Mouse (Mus musculus) MEL (cell line): ENCODE data around the gene Zfp809. TPM values are rescaled to one million over a fixed set of nuclear protein-coding genes. Genes with fewer than 3 reads are reported as not detected.

Experiments used
- DNase-seq: peaks from one replicate; pipeline ENCODE4 v3.0.0; 2011; ENCODE audit warnings: low read depth, low spot score
- H3K27ac ChIP-seq: 2 replicates; pipeline ENCODE4 v1.5.1; 2012; ENCODE audit warnings: low read depth, mild to moderate bottlenecking, control low read depth, low read length, moderate library complexity; ENCODE audit not compliant: control insufficient read depth
- H3K27me3 ChIP-seq, 2 experiments: fragments of 150-350 bp in 1 of 2; sonication (generic) in 1 of 2; 2 replicates each; pipeline ENCODE4 v1.6.1; 2012; ENCODE audit warnings: low read length in 2 of 2, mild to moderate bottlenecking in 2 of 2, improper control_type of control experiment in 1 of 2, moderate library complexity in 1 of 2; ENCODE audit not compliant: insufficient read depth in 2 of 2, control insufficient read depth in 1 of 2
- H3K36me3 ChIP-seq, 2 experiments: 2 replicates each; pipeline ENCODE4 v1.6.1; 2012 to 2014; ENCODE audit warnings: low read length in 2 of 2, improper control_type of control experiment in 1 of 2, inconsistent platforms in 1 of 2, mild to moderate bottlenecking in 1 of 2; ENCODE audit not compliant: insufficient read depth in 2 of 2, control insufficient read depth in 1 of 2
- H3K4me1 ChIP-seq, 2 experiments: fragments of 150-350 bp in 1 of 2; sonication (generic) in 1 of 2; 2 replicates each; pipeline ENCODE4 v1.6.1; 2012; ENCODE audit warnings: low read length in 2 of 2, improper control_type of control experiment in 1 of 2, mild to moderate bottlenecking in 1 of 2; ENCODE audit not compliant: insufficient read depth in 2 of 2, control insufficient read depth in 1 of 2
- H3K4me3 ChIP-seq, 2 experiments: fragments of 150-350 bp in 1 of 2; sonication (generic) in 1 of 2; 2 replicates each; pipeline ENCODE4 v1.5.1; 2012; ENCODE audit warnings: low read depth in 2 of 2, low read length in 2 of 2, mild to moderate bottlenecking in 2 of 2, moderate library complexity in 2 of 2, control low read depth in 1 of 2, improper control_type of control experiment in 1 of 2; ENCODE audit not compliant: control insufficient read depth in 1 of 2, insufficient read depth in 1 of 2
- H3K79me2 ChIP-seq: 2 replicates; pipeline ENCODE4 v1.6.1; 2012; ENCODE audit warnings: mild to moderate bottlenecking, low read length, moderate library complexity; ENCODE audit not compliant: control insufficient read depth, poor library complexity, insufficient read depth
- H3K9ac ChIP-seq: 2 replicates; pipeline ENCODE4 v1.6.1; 2012; ENCODE audit warnings: low read depth, mild to moderate bottlenecking, control low read depth, low read length, moderate library complexity; ENCODE audit not compliant: control insufficient read depth, poor library complexity, severe bottlenecking
- H3K9me3 ChIP-seq: fragments of 150-350 bp; sonication (generic); replicated peaks from 2 replicates; pipeline ENCODE4 v1.6.1; 2012; ENCODE audit warnings: mild to moderate bottlenecking, low read length, improper control_type of control experiment, moderate library complexity; ENCODE audit not compliant: insufficient read depth
- BHLHE40 ChIP-seq: IDR thresholded peaks from 2 replicates; pipeline ENCODE4 v1.6.1; 2012; ENCODE audit warnings: low read depth, mild to moderate bottlenecking, inconsistent platforms, low read length, improper control_type of control experiment, borderline replicate concordance
- CHD1 ChIP-seq: IDR thresholded peaks from 2 replicates; pipeline ENCODE4 v1.6.1; 2012; ENCODE audit warnings: low read depth, mild to moderate bottlenecking, inconsistent platforms, low read length, improper control_type of control experiment
- CHD2 ChIP-seq: IDR thresholded peaks from 2 replicates; pipeline ENCODE4 v1.6.1; 2011; ENCODE audit warnings: low read length, improper control_type of control experiment
- E2F4 ChIP-seq: IDR thresholded peaks from 2 replicates; pipeline ENCODE4 v1.6.1; 2011; ENCODE audit warnings: low read depth, low read length, improper control_type of control experiment, borderline replicate concordance
- ETS1 ChIP-seq: IDR thresholded peaks from 2 replicates; pipeline ENCODE4 v1.6.1; 2012; ENCODE audit warnings: low read depth, mild to moderate bottlenecking, inconsistent platforms, low read length, improper control_type of control experiment, moderate library complexity
- GABPA ChIP-seq: IDR thresholded peaks from 2 replicates; pipeline ENCODE4 v1.6.1; 2012; ENCODE audit warnings: low read depth, mild to moderate bottlenecking, inconsistent platforms, low read length, improper control_type of control experiment, moderate library complexity
- GATA1 ChIP-seq: IDR thresholded peaks from 2 replicates; pipeline ENCODE4 v1.6.1; 2011; ENCODE audit warnings: low read depth, low read length, improper control_type of control experiment
- JUND ChIP-seq: IDR thresholded peaks from 2 replicates; pipeline ENCODE4 v1.6.1; 2011; ENCODE audit warnings: low read depth, mild to moderate bottlenecking, improper control_type of control experiment, low read length
- MAX ChIP-seq: IDR thresholded peaks from 2 replicates; pipeline ENCODE4 v1.6.1; 2011; ENCODE audit warnings: low read length, improper control_type of control experiment
- MAZ ChIP-seq: IDR thresholded peaks from 2 replicates; pipeline ENCODE4 v1.6.1; 2012; ENCODE audit warnings: low read depth, mild to moderate bottlenecking, inconsistent platforms, low read length, improper control_type of control experiment
- MEF2A ChIP-seq: IDR thresholded peaks from 2 replicates; pipeline ENCODE4 v1.6.1; 2014; ENCODE audit warnings: low read depth, mild to moderate bottlenecking, inconsistent platforms, low read length, improper control_type of control experiment; ENCODE audit not compliant: poor library complexity, insufficient replicate concordance, severe bottlenecking; ENCODE audit errors: extremely low read depth
- MXI1 ChIP-seq: IDR thresholded peaks from 2 replicates; pipeline ENCODE4 v1.6.1; 2011; ENCODE audit warnings: mild to moderate bottlenecking, low read depth, low read length, improper control_type of control experiment
- MYB ChIP-seq: IDR thresholded peaks from 2 replicates; pipeline ENCODE4 v1.6.1; 2011; ENCODE audit warnings: mild to moderate bottlenecking, low read depth, low read length, improper control_type of control experiment
- MYC ChIP-seq: IDR thresholded peaks from 2 replicates; pipeline ENCODE4 v1.6.1; 2011; ENCODE audit warnings: low read depth, mild to moderate bottlenecking, low read length, improper control_type of control experiment, moderate library complexity
- NELFE ChIP-seq: IDR thresholded peaks from 2 replicates; pipeline ENCODE4 v1.6.1; 2011; ENCODE audit warnings: low read depth, low read length, improper control_type of control experiment
- NRF1 ChIP-seq: IDR thresholded peaks from 2 replicates; pipeline ENCODE4 v1.6.1; 2014; ENCODE audit warnings: low read depth, mild to moderate bottlenecking, inconsistent platforms, low read length, improper control_type of control experiment, moderate library complexity; ENCODE audit not compliant: poor library complexity, insufficient read depth, severe bottlenecking
- RAD21 ChIP-seq: IDR thresholded peaks from 2 replicates; pipeline ENCODE4 v1.6.1; 2011; ENCODE audit warnings: mild to moderate bottlenecking, low read depth, low read length, improper control_type of control experiment
- RCOR1 ChIP-seq: IDR thresholded peaks from 2 replicates; pipeline ENCODE4 v1.6.1; 2012; ENCODE audit warnings: low read depth, mild to moderate bottlenecking, inconsistent platforms, low read length, improper control_type of control experiment
- SIN3A ChIP-seq: IDR thresholded peaks from 2 replicates; pipeline ENCODE4 v1.6.1; 2012; ENCODE audit warnings: low read length, improper control_type of control experiment, inconsistent platforms
- SMC3 ChIP-seq: IDR thresholded peaks from 2 replicates; pipeline ENCODE4 v1.6.1; 2011; ENCODE audit warnings: low read depth, low read length, improper control_type of control experiment
- TAL1 ChIP-seq: IDR thresholded peaks from 2 replicates; pipeline ENCODE4 v1.6.1; 2012; ENCODE audit warnings: mild to moderate bottlenecking, inconsistent platforms, low read length, moderate library complexity, mixed read lengths
- TBP ChIP-seq: IDR thresholded peaks from 2 replicates; pipeline ENCODE4 v1.8.0; 2011; ENCODE audit warnings: low read depth, low read length, improper control_type of control experiment
- TCF12 ChIP-seq: IDR thresholded peaks from 2 replicates; pipeline ENCODE4 v1.6.1; 2014; ENCODE audit warnings: low read depth, mild to moderate bottlenecking, inconsistent platforms, low read length, improper control_type of control experiment, moderate library complexity
- UBTF ChIP-seq: IDR thresholded peaks from 2 replicates; pipeline ENCODE4 v1.6.1; 2012; ENCODE audit warnings: low read depth, mild to moderate bottlenecking, inconsistent platforms, low read length, improper control_type of control experiment, moderate library complexity, borderline replicate concordance; ENCODE audit not compliant: insufficient read depth
- USF2 ChIP-seq, 2 experiments: IDR thresholded peaks; 2 replicates each; pipeline ENCODE4 v1.6.1; 2011 to 2012; ENCODE audit warnings: improper control_type of control experiment in 2 of 2, low read length in 2 of 2, borderline replicate concordance in 1 of 2, inconsistent platforms in 1 of 2, low read depth in 1 of 2, mild to moderate bottlenecking in 1 of 2; ENCODE audit not compliant: insufficient read depth in 1 of 2
- ZC3H11A ChIP-seq: IDR thresholded peaks from 2 replicates; pipeline ENCODE4 v1.6.1; 2012; ENCODE audit warnings: low read depth, mild to moderate bottlenecking, inconsistent platforms, low read length, improper control_type of control experiment
- ZMIZ1 ChIP-seq: IDR thresholded peaks from 2 replicates; pipeline ENCODE4 v1.6.1; 2012; ENCODE audit warnings: low read depth, mild to moderate bottlenecking, inconsistent platforms, low read length, improper control_type of control experiment, moderate library complexity
- polyA plus RNA-seq, 2 experiments: library from polyadenylated mRNA; stranded (reverse) in 1 of 2; unstranded in 1 of 2; fragments of >175 nt in 1 of 2; fragments of >200 nt in 1 of 2; gene quantifications; 2 replicates each; pipeline versions ENCODE4 v1.2.1 to v1.2.4; 2012; ENCODE audit warnings: low replicate concordance in 2 of 2, low read depth in 1 of 2; ENCODE audit not compliant: insufficient read length in 2 of 2, insufficient read depth in 1 of 2, missing spikeins in 1 of 2
- total RNA-seq: library from RNA; depleted of rRNA; stranded (reverse); fragments of 300-350 nt; gene quantifications from 2 replicates; pipeline ENCODE4 v1.2.3, GENCODE M21; 2012

The Zfp809 gene
- total and polyA plus RNA-seq, 3 experiments: 67.8 to 101 TPM; not detected in 1

DNA sequence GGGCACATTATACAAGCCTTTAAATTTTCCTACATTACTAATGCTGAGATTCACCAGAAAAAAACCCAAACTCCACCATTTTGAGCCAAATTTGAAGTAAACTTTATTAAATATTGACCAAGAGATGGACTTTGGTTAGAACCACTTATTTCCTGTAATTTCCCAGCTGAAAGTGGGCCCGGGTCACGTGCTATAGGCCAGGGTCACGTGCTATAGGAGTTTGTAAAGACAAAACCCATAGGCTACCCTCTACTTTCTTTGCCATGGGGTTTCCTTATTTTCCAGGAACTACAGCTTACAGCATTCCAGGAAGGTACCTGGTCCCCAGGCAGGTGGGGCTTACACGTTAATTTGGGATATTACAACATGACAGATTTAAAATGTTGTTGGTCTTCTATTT lies 1.4 kb upstream of the Zfp809 start:
- peaks cover 0 to 6% of the 10 kb centered on the region in 2 experiments; a peak in 3 of 4 replicates for H3K4me1 ChIP-seq
- no peak for TF ChIP-seq MXI1
- no peak for TF ChIP-seq JUND
- TF ChIP-seq MEF2A: no peak
- TF ChIP-seq GABPA: no peak
- TF ChIP-seq E2F4: no peak
- no peak for TF ChIP-seq MAZ
- TF ChIP-seq MYB: no peak
- no peak for TF ChIP-seq TCF12
- TF ChIP-seq MAX: no peak
- no peak for TF ChIP-seq CHD2
- no peak for TF ChIP-seq RAD21
- no peak for TF ChIP-seq SMC3
- no peak for TF ChIP-seq TBP
- TF ChIP-seq NELFE: no peak
- TF ChIP-seq ETS1: no peak
- TF ChIP-seq TAL1: no peak
- TF ChIP-seq USF2 (IDR thresholded peaks at IDR 0.05; ENCODE audit: borderline replicate concordance in 1 of 2, insufficient read depth in 1 of 2, low read depth in 1 of 2, low read length in 2 of 2): no peak
- no peak for TF ChIP-seq NRF1
- H3K9ac ChIP-seq: no peak overlapping the region
- H3K9me3 ChIP-seq: no peaks in the 10 kb centered on the region
- H3K27ac ChIP-seq: no peak overlapping the region
- peaks cover 0 to 3% of the 10 kb centered on the region in 2 experiments; a peak in 1 of 4 replicates for H3K27me3 ChIP-seq
- no peak for DNase-seq
- H3K36me3 ChIP-seq: peaks cover 0 to 11% of the 10 kb centered on the region in 2 experiments; a peak in 2 of 4 replicates
- H3K79me2 ChIP-seq: peaks cover 25% of the 10 kb centered on the region
- no peak overlapping the region for H3K4me3 ChIP-seq

DNA sequence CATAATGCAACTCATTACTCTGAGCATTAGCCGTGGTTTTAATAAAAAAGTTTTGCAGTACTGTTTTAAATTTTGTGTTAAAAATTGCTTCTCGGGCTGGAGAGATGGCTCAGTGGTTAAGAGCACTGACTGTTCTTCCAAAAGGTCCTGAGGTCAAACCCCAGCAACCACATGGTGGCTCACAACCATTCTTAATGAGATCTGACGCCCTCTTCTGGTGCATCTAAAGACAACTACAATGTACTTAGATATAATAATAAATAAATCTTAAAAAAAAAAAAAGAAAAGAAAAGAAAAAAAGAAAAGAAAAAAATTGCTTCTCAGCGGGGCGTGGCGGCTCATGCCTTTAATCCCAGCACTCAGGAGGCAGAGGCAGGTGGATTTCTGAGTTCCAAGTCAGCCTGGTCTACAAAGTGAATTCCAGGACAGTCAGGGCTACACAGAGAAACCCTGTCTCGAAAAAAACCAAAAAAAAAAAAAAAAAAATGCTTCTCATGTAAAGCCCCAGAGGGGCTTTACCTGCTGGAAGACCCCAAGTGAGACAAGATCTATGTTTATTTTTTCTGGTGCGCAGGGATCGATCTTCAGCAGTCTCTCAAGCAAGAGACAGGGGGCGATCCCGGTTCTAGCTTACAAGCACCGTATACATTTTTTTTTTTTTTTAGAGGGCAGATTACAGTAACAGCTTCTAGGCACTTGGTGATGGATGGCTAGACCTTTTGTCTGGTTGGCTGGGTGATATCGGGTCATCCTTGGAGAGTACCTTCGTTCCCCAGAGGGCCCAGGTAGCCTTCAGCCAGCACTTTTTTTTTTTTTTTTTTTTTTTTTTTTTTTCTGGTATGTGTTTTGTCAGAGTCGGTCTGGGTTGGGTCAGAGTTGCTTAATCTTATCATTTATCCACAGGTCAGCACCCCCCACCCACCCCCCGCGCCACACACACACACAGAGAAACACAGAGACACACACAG lies 694 bp upstream of the Zfp809 start:
- Histone ChIP-seq H3K4me1 (peaks cover 0 to 8% of the 10 kb centered on the region in 2 experiments; a peak in 3 of 4 replicates), H3K79me2 (peaks cover 30% of the 10 kb centered on the region), H3K27ac (peak overlapping the region; percentile 80), H3K4me3 (peak overlapping the region; percentile 51 to 66), H3K9me3 (no peaks in the 10 kb centered on the region), H3K27me3 (no peaks in the 10 kb centered on the region), H3K36me3 (peaks cover 0 to 18% of the 10 kb centered on the region in 2 experiments; a peak in 2 of 4 replicates), H3K9ac (peak overlapping the region; percentile 79)
- DNase-seq: peak; percentile 98
- no peak for TF ChIP-seq NELFE
- TF ChIP-seq GATA1: peak; percentile 47
- peak; percentile 92; the same call in 1 of the 2 replicates for TF ChIP-seq CHD1
- peak; percentile 62; the same call in 1 of the 2 replicates for TF ChIP-seq JUND
- peak; percentile 52 for TF ChIP-seq ETS1
- TF ChIP-seq RCOR1: peak; percentile 59
- no peak for TF ChIP-seq ZMIZ1
- TF ChIP-seq NRF1: peak; percentile 52; the same call in 1 of the 2 replicates
- 0 out of 2 replicates have a peak, but pooled peaks have one; percentile 18 for TF ChIP-seq BHLHE40
- 0 out of 2 replicates have a peak, but pooled peaks have one; percentile 46 for TF ChIP-seq MYB
- TF ChIP-seq MAZ: peak; percentile 61
- no peak; the same call in 1 of the 2 replicates for TF ChIP-seq SIN3A
- TF ChIP-seq UBTF: no peak
- TF ChIP-seq MEF2A: no peak
- peak; percentile 96 for TF ChIP-seq MYC
- peak; percentile 60 for TF ChIP-seq ZC3H11A
